Mouse (Mus musculus): ENCODE results near the gene Defb39. TPM values are rescaled to one million over a fixed set of nuclear protein-coding genes. Genes with fewer than 3 reads are reported as not detected.

Defb39 gene
- polyA plus RNA-seq (2017; shearing (Covaris generic)): not detected

- no peak for ATAC-seq
Observed at GRCm38 (mm10) chr8:19064710-19065109, at the start of gene Defb39. TSS of gene Defb39 (minus strand) at chr8:19064810.

- no peak for ATAC-seq
Observed at GRCm38 (mm10) chr8:19066013-19066412, 1.4 kb upstream of the Defb39 start.

DNA sequence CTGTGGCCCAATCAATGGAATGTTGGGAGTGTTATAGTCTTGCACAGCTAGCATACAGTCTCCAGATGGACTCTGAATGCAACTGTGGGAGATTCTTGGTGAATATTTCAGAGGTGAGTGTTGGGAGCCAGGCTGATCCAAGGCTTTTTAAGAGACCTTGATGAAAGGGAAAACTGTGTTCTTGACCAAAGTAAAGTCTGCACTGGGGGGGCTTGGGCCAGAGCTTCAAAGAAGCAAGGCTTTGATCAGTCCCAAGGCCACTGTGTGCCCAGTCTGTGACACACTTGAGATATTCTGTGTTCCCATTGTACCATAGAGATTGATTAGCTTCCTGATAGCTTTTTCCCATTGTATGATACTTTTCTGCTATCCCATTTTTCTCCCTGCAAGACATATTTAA lies 1.7 kb downstream of the Defb39 start:
- ATAC-seq: no peak

- ATAC-seq: no peak
Observed at GRCm38 (mm10) chr8:19045242-19045641, 19.4 kb downstream of the Defb39 start.

GRCm38 (mm10) chr8:19026466-19026865 lies 38.1 kb downstream of the Defb39 start, which contains the start of gene Defb38:
TSS of gene Defb38 (minus strand) at chr8:19026566.
- ATAC-seq: no peak

Other genes with a start within 250 kb of the Defb39 start
- not detected for gene Defb40, start 86.6 kb downstream of the Defb39 start, polyA plus RNA-seq (2017; shearing (Covaris generic))
- gene Defb37, start 73.8 kb downstream of the Defb39 start, polyA plus RNA-seq (2017; shearing (Covaris generic)): not detected
- not detected for gene Defb38, start 38.2 kb downstream of the Defb39 start, polyA plus RNA-seq (2017; shearing (Covaris generic))
- gene Defb12, start 50.0 kb upstream of the Defb39 start, polyA plus RNA-seq (2017; shearing (Covaris generic)): not detected
- gene Defb34, start 58.9 kb upstream of the Defb39 start, polyA plus RNA-seq (2017; shearing (Covaris generic)): not detected
- not detected for gene Gm45826, start 76.0 kb upstream of the Defb39 start, polyA plus RNA-seq (2017; shearing (Covaris generic))
- gene Defb14, start 129.5 kb upstream of the Defb39 start, polyA plus RNA-seq (2017; shearing (Covaris generic)): not detected
- not detected for gene Defb4, start 133.9 kb upstream of the Defb39 start, polyA plus RNA-seq (2017; shearing (Covaris generic))
- gene Defb6, start 160.7 kb upstream of the Defb39 start, polyA plus RNA-seq (2017; shearing (Covaris generic)): not detected
- not detected for gene Defb46, start 175.1 kb upstream of the Defb39 start, polyA plus RNA-seq (2017; shearing (Covaris generic))
- gene Defb5, start 182.8 kb upstream of the Defb39 start, polyA plus RNA-seq (2017; shearing (Covaris generic)): not detected
- not detected for gene Defb3, start 228.6 kb upstream of the Defb39 start, polyA plus RNA-seq (2017; shearing (Covaris generic))